Mouse (Mus musculus) midbrain, embryonic 14.5 days (tissue): ENCODE data around the gene Pafah1b2. TPM values are rescaled to one million over a fixed set of nuclear protein-coding genes. Genes with fewer than 3 reads are reported as not detected.

Source experiments
- microRNA-seq: library from miRNA; unstranded; fragments of <30 nt; microRNA quantifications from one replicate; pipeline ENCODE4, GENCODE M21; 2016
- polyA plus RNA-seq: library from polyadenylated mRNA; unstranded; fragments of >200 nt; fragmentation: Nextera tagmentation; extraction: Ambion mirVana; gene quantifications from 2 replicates; pipeline ENCODE4 v1.2.1, GENCODE M21; 2014

Pafah1b2 gene
- polyA plus RNA-seq, 1 experiment from 2014 or later: 338 TPM

Small RNA genes lying within 50 kb of the gene (microRNA-seq; reads per million reads assigned to microRNA genes)
- gene Mir7087: not detected

Other genes with a start within 250 kb of the Pafah1b2 start
- 13.0 and 18.0 TPM in 2 replicates for gene Cep164, start 184.0 kb downstream of the Pafah1b2 start, polyA plus RNA-seq
- gene Bace1, start 174.1 kb downstream of the Pafah1b2 start, polyA plus RNA-seq: 46.5 and 56.5 TPM in 2 replicates
- gene Pcsk7, start 106.2 kb downstream of the Pafah1b2 start, polyA plus RNA-seq: 15.5 and 17.4 TPM in 2 replicates
- gene Rnf214, start 105.8 kb downstream of the Pafah1b2 start, polyA plus RNA-seq: 97.4 and 121 TPM in 2 replicates
- gene Tagln, start 76.6 kb downstream of the Pafah1b2 start, polyA plus RNA-seq: 1.6 and 3.3 TPM in 2 replicates
- gene Sidt2, start 57.4 kb downstream of the Pafah1b2 start, polyA plus RNA-seq: 40.3 and 40.5 TPM in 2 replicates
- gene Sik3, start 130 bp upstream of the Pafah1b2 start, polyA plus RNA-seq: 10.3 and 11.4 TPM in 2 replicates
- 4.2 and 5.4 TPM in 2 replicates for gene Apoa1, start 215.9 kb upstream of the Pafah1b2 start, polyA plus RNA-seq
- not detected in 2 replicates for gene Apoc3, start 222.9 kb upstream of the Pafah1b2 start, polyA plus RNA-seq
- not detected in 2 replicates for gene Apoa4, start 228.0 kb upstream of the Pafah1b2 start, polyA plus RNA-seq